Mouse (Mus musculus): ENCODE measurements around the gene Gm9821. TPM values are rescaled to one million over a fixed set of nuclear protein-coding genes. Genes with fewer than 3 reads are reported as not detected.

The Gm9821 gene
- polyA plus RNA-seq, 1 experiment from 2014 or later = 0.25 TPM

DNA sequence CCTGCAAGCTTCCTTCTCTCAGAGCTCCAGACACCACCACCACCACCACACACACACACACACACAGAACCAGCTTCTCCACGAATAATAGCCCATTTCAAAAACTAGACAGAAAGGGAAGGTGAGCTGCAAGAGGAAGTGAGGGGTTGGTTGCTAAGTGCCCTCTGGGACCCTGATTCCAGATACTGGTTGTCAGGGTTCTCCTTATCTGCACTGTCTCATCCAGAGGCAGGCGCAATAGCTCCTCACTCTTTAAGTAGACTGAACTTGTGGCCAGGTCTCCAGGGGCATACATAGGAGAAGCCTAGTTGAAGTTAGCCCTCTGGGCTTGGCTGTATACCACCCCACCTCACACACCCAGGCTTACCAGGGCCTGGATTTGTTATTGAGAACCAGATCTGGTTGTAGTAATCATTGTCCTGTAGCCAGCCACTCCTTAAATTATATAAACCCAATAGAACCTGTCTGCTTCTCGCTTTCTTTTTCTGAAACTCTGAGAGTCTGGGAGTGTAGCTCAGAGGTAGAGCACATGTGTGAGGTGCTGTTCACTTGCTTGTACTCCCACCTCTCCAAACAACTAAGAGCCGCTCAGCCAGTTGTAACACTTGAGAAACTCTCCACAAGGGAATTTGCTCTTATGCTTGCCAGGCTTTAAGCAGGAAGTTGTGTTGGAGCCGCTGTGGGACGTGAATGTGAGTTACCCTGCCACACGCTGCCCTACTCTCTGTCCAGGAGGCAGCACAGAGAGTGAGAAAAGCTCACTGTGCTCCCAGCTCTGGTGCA is 32.0 kb upstream of the Gm9821 start:
- Histone ChIP-seq H3K27me3 (ENCODE audit: control insufficient read depth, insufficient read depth, low read length) (no peaks in the 10 kb centered on the region), H3K36me3 (ENCODE audit: control insufficient read depth, insufficient read depth, low read length) (peaks cover 27% of the 10 kb centered on the region), H3K4me2 (no peak overlapping the region), H3K9ac (ENCODE audit: low read length) (no peak overlapping the region), H3K4me1 (ENCODE audit: control insufficient read depth, insufficient read depth, low read length) (no peaks in the 10 kb centered on the region), H3K9me3 (ENCODE audit: control insufficient read depth, low read length) (no peaks in the 10 kb centered on the region), H3K27ac (ENCODE audit: low read depth, low read length) (no peak overlapping the region), H3K4me3 (ENCODE audit: low read depth, low read length) (no peak overlapping the region)
- 87% methylated on average over 7 of the region's 7 CpGs for WGBS
- ATAC-seq (ENCODE audit: low FRiP score) (no peak), DNase-seq (ENCODE audit: low spot score, missing footprints) (peak; percentile 39)

DNA sequence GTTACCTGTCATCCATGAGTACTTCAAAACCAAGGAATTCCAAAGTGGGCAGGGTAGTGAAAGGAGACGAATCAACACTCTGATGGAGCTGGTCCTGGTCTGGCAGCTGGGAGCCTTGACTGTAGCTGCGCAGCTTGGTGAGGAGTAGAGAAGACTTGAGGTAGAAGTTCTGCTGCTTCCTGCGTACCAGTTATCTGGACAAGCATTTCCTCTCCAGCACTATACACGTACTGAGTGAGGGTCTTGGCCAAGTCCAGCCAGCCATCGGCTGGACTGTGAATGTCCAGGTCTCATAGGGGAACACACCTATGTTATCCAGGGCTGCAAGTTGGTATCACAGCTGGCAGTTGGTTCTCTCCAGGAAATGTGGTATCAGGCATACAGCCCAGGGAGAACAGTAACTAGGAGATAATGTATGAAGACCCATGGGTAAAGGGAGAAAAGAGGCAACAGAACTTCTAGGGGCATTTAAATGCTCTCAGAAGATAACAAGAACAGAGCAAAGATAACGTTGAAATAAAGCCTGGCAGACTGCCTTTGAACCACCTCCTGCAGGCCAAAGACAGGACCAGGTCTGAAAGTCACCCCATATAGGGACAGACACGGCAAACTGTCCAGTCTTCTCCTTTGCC is 29.0 kb upstream of the Gm9821 start:
- H3K36me3 ChIP-seq (ENCODE audit: control insufficient read depth, insufficient read depth, low read length) = peaks cover 22% of the 10 kb centered on the region

DNA sequence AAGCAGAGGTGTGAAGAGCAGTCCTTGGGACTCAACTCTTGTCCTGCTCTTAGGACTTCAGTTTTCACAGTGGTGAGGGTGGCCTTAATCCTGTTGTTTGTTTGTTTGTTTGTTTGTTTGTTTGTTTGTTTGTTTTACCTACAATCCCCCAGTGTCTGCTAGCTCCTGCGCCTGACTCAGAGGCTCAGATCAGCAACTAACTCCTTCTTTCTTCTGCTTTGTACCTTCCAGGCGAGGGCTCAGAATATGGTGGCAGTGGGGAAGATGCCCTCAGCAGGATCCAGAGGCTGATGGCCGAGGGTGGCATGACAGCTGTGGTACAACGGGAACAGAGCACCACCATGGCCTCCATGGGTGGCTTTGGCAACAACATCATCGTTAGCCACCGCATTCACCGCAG is 28.4 kb upstream of the Gm9821 start:
- peaks cover 16% of the 10 kb centered on the region for H3K27me3 ChIP-seq (ENCODE audit: control insufficient read depth, insufficient read depth, low read length)
- DNase-seq (ENCODE audit: low spot score, missing footprints) (peak; percentile 59), ATAC-seq (ENCODE audit: low FRiP score) (no peak)
- no peak overlapping the region for H3K27ac ChIP-seq (ENCODE audit: low read depth, low read length)
- H3K9me3 ChIP-seq (ENCODE audit: control insufficient read depth, low read length) = no peaks in the 10 kb centered on the region
- H3K9ac ChIP-seq (ENCODE audit: low read length) = no peak overlapping the region
- no peak overlapping the region for H3K4me3 ChIP-seq (ENCODE audit: low read depth, low read length)
- peaks cover under 1% of the 10 kb centered on the region for H3K4me1 ChIP-seq (ENCODE audit: control insufficient read depth, insufficient read depth, low read length)
- no peak overlapping the region for H3K4me2 ChIP-seq
- 85% methylated on average over 7 of the region's 7 CpGs for WGBS
- H3K36me3 ChIP-seq (ENCODE audit: control insufficient read depth, insufficient read depth, low read length) = peaks cover 17% of the 10 kb centered on the region; the same call in 1 of the 2 replicates

More for the DNA sequence above, 29.0 kb upstream of the Gm9821 start:
- no peaks in the 10 kb centered on the region for H3K4me1 ChIP-seq (ENCODE audit: control insufficient read depth, insufficient read depth, low read length)
- H3K9me3 ChIP-seq (ENCODE audit: control insufficient read depth, low read length) = no peaks in the 10 kb centered on the region
- H3K4me2 ChIP-seq = no peak overlapping the region
- H3K27ac ChIP-seq (ENCODE audit: low read depth, low read length) = no peak overlapping the region
- 87% methylated on average over 7 of the region's 7 CpGs for WGBS
- peaks cover 12% of the 10 kb centered on the region for H3K27me3 ChIP-seq (ENCODE audit: control insufficient read depth, insufficient read depth, low read length)
- no peak overlapping the region for H3K9ac ChIP-seq (ENCODE audit: low read length)
- DNase-seq (ENCODE audit: low spot score, missing footprints) (peak; percentile 68), ATAC-seq (ENCODE audit: low FRiP score) (no peak)
- H3K4me3 ChIP-seq (ENCODE audit: low read depth, low read length) = no peak overlapping the region

DNA sequence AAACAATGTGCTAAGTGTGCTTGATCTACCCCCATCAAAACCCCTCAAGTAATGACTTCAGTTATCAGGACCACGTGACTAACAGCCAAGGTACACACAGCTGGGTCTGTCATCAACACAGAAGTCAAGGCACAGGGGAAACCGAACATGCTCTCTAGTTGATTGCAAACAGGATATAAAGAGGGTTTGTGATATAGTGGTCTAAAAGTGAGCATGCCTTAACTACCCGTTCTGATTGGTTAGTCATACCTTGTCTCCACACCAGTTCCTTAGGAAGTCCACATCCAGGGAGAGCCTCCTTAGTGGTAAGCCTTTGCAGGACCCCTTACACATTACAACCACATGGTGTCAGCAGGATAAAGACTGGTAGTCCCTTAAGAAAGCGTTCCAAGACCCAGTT is 25.4 kb upstream of the Gm9821 start:
- Histone ChIP-seq H3K36me3 (ENCODE audit: control insufficient read depth, insufficient read depth, low read length) (peaks cover 13% of the 10 kb centered on the region; the same call in 1 of the 2 replicates), H3K4me3 (ENCODE audit: low read depth, low read length) (no peak overlapping the region), H3K27ac (ENCODE audit: low read depth, low read length) (no peak overlapping the region), H3K9ac (ENCODE audit: low read length) (no peak overlapping the region), H3K4me1 (ENCODE audit: control insufficient read depth, insufficient read depth, low read length) (peaks cover 15% of the 10 kb centered on the region), H3K9me3 (ENCODE audit: control insufficient read depth, low read length) (no peaks in the 10 kb centered on the region), H3K4me2 (no peak overlapping the region), H3K27me3 (ENCODE audit: control insufficient read depth, insufficient read depth, low read length) (peaks cover 42% of the 10 kb centered on the region)
- WGBS = 77% methylated on average over 4 of the region's 4 CpGs
- ATAC-seq (ENCODE audit: low FRiP score) (no peak), DNase-seq (ENCODE audit: low spot score, missing footprints) (peak; percentile 87)

DNA sequence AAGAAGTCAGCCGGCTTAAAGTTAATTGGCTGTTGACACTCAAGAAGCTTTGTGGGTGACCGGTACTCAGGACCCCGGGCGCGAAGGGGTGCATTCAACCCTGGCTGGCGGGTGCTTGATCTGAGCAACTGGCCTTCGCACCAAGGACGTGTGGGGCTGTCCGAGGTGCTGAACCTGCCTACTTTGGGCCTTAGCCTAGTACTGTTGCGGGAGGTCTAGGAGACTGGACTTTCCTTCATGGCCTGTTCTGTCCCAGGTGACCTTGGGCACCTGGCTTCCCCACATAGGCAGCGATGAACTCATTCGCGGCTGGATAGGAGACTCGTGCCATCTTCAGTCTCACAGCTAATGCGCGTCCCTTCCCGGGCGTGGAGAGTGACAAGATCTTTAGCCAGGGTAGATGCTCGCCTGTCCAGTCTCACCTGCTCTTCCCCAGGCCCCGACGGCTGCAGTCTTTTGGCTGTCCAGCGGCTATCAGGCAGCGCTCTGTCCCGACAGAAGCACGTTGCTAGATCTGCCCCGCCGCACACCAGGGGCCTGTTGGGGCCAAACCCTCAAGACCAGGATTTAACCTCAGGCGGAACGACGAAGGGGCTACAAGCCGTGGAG is 24.2 kb upstream of the Gm9821 start:
- H3K27ac ChIP-seq (ENCODE audit: low read depth, low read length) = no peak overlapping the region
- peaks cover 15% of the 10 kb centered on the region for H3K4me1 ChIP-seq (ENCODE audit: control insufficient read depth, insufficient read depth, low read length)
- H3K4me2 ChIP-seq = peak overlapping the region; percentile 88
- H3K27me3 ChIP-seq (ENCODE audit: control insufficient read depth, insufficient read depth, low read length) = peaks cover 42% of the 10 kb centered on the region
- no peaks in the 10 kb centered on the region for H3K9me3 ChIP-seq (ENCODE audit: control insufficient read depth, low read length)
- H3K36me3 ChIP-seq (ENCODE audit: control insufficient read depth, insufficient read depth, low read length) = peaks cover 7% of the 10 kb centered on the region; the same call in 1 of the 2 replicates
- H3K4me3 ChIP-seq (ENCODE audit: low read depth, low read length) = peak overlapping the region; percentile 56
- no peak overlapping the region for H3K9ac ChIP-seq (ENCODE audit: low read length)
- 5% methylated on average over 31 of the region's 31 CpGs for WGBS
- DNase-seq (ENCODE audit: low spot score, missing footprints) (no peak), ATAC-seq (ENCODE audit: low FRiP score) (peak; percentile 23)

DNA sequence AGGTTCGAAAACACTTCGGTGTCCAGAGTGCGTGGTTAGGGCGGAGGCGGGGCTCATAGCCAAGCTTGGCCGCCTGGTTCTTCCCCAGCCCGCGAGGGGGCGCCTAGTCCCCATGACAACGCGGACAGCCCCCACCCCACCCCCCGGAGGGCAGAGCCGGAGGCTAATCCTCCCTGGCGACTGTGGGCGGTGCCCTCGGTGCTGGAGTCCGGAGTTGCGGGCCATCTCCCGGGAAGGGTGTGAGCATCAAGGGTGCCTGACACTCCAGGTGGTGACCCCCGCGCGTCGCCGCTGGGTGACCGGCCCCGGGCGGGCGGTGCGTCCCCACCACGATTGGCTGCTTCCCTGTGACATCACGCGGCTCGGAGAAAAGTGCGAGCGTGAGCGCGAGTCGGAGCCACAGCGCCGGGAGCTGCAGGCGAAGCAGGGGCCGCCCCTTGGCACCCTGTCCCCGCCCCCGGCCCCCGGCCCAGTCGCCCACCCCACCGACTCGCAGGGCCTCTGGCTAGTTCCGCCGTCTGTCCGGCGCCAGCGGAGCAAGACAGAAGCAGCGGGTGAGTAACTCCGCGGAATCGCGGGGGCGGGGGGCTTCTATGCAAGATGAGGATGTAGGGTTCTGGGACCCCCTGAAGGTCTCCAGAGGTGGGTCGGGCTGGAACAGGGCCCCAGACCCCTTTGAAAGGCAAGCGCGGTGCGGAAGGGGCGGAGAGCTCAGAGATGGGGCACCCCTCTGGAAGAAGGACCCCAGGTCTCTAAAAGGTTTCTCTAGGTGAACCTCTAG is 23.5 kb upstream of the Gm9821 start:
- Histone ChIP-seq H3K4me2 (peak overlapping the region; percentile 88), H3K27ac (ENCODE audit: low read depth, low read length) (no peak overlapping the region), H3K4me3 (ENCODE audit: low read depth, low read length) (peak overlapping the region; percentile 56), H3K4me1 (ENCODE audit: control insufficient read depth, insufficient read depth, low read length) (peaks cover 15% of the 10 kb centered on the region), H3K9me3 (ENCODE audit: control insufficient read depth, low read length) (no peaks in the 10 kb centered on the region), H3K9ac (ENCODE audit: low read length) (peak overlapping the region; percentile 47), H3K27me3 (ENCODE audit: control insufficient read depth, insufficient read depth, low read length) (peaks cover 42% of the 10 kb centered on the region), H3K36me3 (ENCODE audit: control insufficient read depth, insufficient read depth, low read length) (peaks cover 7% of the 10 kb centered on the region; the same call in 1 of the 2 replicates)
- WGBS = 1% methylated on average over 64 of the region's 64 CpGs
- peak; percentile 97 for DNase-seq (ENCODE audit: low spot score, missing footprints)
- peak; percentile 82 for ATAC-seq (ENCODE audit: low FRiP score)

DNA sequence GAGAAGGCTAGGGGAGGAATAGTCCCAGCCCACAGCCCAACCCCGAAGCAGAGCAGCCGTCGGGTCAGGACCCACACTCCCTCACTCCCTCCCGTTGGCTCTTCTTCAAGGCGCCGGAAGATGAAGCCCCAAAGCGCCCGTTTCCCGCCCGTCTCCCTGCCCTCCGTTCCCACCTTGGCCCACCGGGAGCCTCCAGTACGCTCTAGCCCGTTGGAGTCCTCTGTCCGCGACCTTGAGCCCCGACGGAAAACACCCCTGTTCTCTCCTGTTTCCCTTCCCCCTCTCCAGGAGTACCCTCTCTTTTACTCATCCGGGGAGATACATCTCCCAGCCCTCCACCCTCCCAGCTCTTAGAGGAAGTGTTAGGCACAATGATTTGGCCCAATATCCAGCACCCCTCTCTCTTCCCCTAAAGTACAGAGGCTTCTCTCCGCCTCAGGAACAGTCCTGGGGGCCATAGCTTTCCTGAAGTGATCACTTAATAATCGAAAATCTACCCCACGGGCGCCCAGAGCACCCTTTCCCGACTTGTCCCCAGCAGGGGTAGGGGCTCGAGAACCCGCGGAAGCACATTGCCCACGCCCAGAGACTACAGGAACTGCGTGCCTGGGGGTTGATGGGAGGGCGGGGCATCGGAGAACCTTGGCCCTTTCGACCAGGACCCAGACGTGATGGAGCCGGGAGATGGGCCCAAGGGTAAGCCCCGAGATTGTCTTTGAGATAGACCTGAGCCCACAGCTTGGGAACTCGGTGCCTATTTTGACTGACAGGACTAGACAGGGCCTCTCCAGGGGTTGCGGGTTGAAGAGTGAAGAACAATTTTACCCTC is 22.7 kb upstream of the Gm9821 start:
- Histone ChIP-seq H3K4me2 (peak overlapping the region; percentile 88), H3K9ac (ENCODE audit: low read length) (no peak overlapping the region), H3K4me1 (ENCODE audit: control insufficient read depth, insufficient read depth, low read length) (peaks cover 15% of the 10 kb centered on the region), H3K27me3 (ENCODE audit: control insufficient read depth, insufficient read depth, low read length) (peaks cover 42% of the 10 kb centered on the region), H3K4me3 (ENCODE audit: low read depth, low read length) (peak overlapping the region; percentile 56), H3K36me3 (ENCODE audit: control insufficient read depth, insufficient read depth, low read length) (peaks cover 7% of the 10 kb centered on the region; the same call in 1 of the 2 replicates), H3K27ac (ENCODE audit: low read depth, low read length) (no peak overlapping the region), H3K9me3 (ENCODE audit: control insufficient read depth, low read length) (no peaks in the 10 kb centered on the region)
- 2% methylated on average over 37 of the region's 37 CpGs for WGBS
- ATAC-seq (ENCODE audit: low FRiP score) = no peak; the same call in 1 of the 2 replicates
- peak; percentile 94 for DNase-seq (ENCODE audit: low spot score, missing footprints)

Measured in midbrain, embryonic 11.5 days (tissue).